Mouse (Mus musculus) stomach, embryonic 14.5 days (tissue): ENCODE results near the gene Atf4. TPM values are rescaled to one million over a fixed set of nuclear protein-coding genes. Genes with fewer than 3 reads are reported as not detected.

ENCODE experiments used
- ATAC-seq: fragments of 200-750 bp; cut with Nextera tagmentation; 2 replicates; pipeline ENCODE4 v1.8.0; 2017; ENCODE audit warnings: low read depth, moderate TSS enrichment; ENCODE audit not compliant: insufficient number of reproducible peaks, insufficient read depth, low FRiP score
- H3K27ac ChIP-seq: fragments of 300-500 bp; sonication (generic); 2 replicates; pipeline ENCODE4 v1.5.1; 2014; ENCODE audit warnings: mild to moderate bottlenecking, low read length, moderate library complexity, mixed read lengths
- H3K27me3 ChIP-seq: fragments of 300-500 bp; sonication (generic); 2 replicates; pipeline ENCODE4 v1.6.1; 2014; ENCODE audit warnings: low read length, control low read depth, mixed read lengths; ENCODE audit not compliant: control insufficient read depth, insufficient read depth
- H3K36me3 ChIP-seq: fragments of 300-500 bp; sonication (generic); 2 replicates; pipeline ENCODE4 v1.6.1; 2014; ENCODE audit warnings: mild to moderate bottlenecking, control low read depth, low read length, moderate library complexity, mixed read lengths; ENCODE audit not compliant: control insufficient read depth, insufficient read depth
- H3K4me1 ChIP-seq: fragments of 300-500 bp; sonication (generic); 2 replicates; pipeline ENCODE4 v1.6.1; 2014; ENCODE audit warnings: low read length, control low read depth, mixed read lengths; ENCODE audit not compliant: control insufficient read depth, insufficient read depth
- H3K4me2 ChIP-seq: fragments of 300-500 bp; sonication (generic); replicated peaks from 2 replicates; pipeline ENCODE4 v1.6.1; 2014; ENCODE audit warnings: low read depth, low read length, control low read depth
- H3K4me3 ChIP-seq: fragments of 300-500 bp; sonication (generic); 2 replicates; pipeline ENCODE4 v1.5.1; 2014; ENCODE audit warnings: low read depth, low read length, control low read depth
- H3K9ac ChIP-seq: fragments of 300-500 bp; sonication (generic); replicated peaks from 2 replicates; pipeline ENCODE4 v1.6.1; 2014; ENCODE audit warnings: low read depth, mild to moderate bottlenecking, control low read depth, low read length, moderate library complexity, mixed read lengths
- H3K9me3 ChIP-seq: fragments of 300-500 bp; sonication (generic); 2 replicates; pipeline ENCODE4 v1.6.1; 2016; ENCODE audit warnings: low read depth, low read length, control low read depth; ENCODE audit not compliant: control insufficient read depth
- WGBS: fragments of 180-500 bp; shearing (Covaris S2); extraction: QIAGEN DNeasy Blood & Tissue Kit; methylation state at CpG from one replicate; pipeline ENCODE4 v1.1.7; 2014; 5-methylcytosine and 5-hydroxymethylcytosine counted together
- polyA plus RNA-seq: library from polyadenylated mRNA; unstranded; fragments of >200 nt; fragmentation: Nextera tagmentation; extraction: Ambion mirVana; gene quantifications from 2 replicates; pipeline ENCODE4 v1.2.1, GENCODE M21; 2014

The Atf4 gene
- polyA plus RNA-seq, 1 experiment from 2014 or later = 114 TPM

DNA sequence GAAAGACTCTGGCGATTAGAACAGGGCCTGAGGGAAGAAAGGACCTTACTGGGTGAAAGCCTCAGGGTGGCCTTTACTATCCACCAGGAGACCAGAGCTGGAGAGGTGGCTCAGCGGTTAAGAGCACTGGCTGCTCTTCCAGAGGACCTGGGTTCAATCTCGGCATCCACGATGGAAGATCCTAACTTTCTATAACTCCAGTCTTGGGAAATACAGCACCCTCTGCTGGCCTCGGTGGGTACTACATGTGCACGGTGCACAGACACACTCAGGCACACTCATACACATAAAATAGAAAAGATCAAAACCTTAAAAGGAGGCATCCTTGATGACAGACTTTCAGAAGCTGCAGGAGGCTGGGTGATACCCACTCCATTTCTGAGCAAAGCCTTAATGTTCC, 25.7 kb downstream of the Atf4 start:
- Histone ChIP-seq H3K9ac (no peak overlapping the region), H3K4me1 (no peaks in the 10 kb centered on the region), H3K36me3 (no peaks in the 10 kb centered on the region), H3K27me3 (no peaks in the 10 kb centered on the region), H3K27ac (no peak overlapping the region), H3K4me3 (no peak overlapping the region), H3K9me3 (no peaks in the 10 kb centered on the region), H3K4me2 (no peak overlapping the region)
- WGBS = 22% methylated on average over 6 of the region's 6 CpGs
- ATAC-seq = no peak

GRCm38 (mm10) chr15:80286851-80287415, 31.9 kb downstream of the Atf4 start, which contains the start of gene Cacna1i:
Gene Cacna1i, plus strand, starts transcription at chr15:80287238.
- no peaks in the 10 kb centered on the region for H3K4me1 ChIP-seq
- no peak within 1 kb of the TSS for H3K27ac ChIP-seq
- H3K27me3 ChIP-seq = peaks cover 34% of the 10 kb centered on the region
- peak within 1 kb of the TSS; percentile 90 for H3K4me2 ChIP-seq
- ATAC-seq = no peak
- peak within 1 kb of the TSS; percentile 36 for H3K4me3 ChIP-seq
- no peak within 1 kb of the TSS for H3K9ac ChIP-seq
- H3K9me3 ChIP-seq = no peaks in the 10 kb centered on the region
- under 1% methylated on average over 50 of the region's 50 CpGs for WGBS
- H3K36me3 ChIP-seq = no peaks in the 10 kb centered on the region

DNA sequence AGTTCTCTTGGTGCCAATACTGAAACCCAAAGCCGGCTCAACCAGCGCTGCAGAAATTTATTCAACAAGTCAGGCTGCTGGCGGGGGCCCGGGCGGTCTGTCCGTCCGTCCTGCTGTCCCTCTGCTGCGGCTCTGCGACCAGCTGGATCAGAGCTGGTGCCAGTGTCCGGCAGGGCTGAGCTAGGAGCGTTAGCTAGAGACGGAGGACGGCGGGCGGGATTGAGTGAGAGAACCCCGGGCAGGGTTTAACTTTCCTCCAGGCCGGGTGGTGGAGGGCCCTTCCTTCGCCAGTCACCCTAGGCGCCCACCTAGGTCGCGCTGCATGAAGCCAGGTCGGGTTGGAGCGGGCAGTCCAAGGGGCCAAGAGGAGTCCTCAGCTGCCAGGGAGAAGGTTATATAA, 33.1 kb downstream of the Atf4 start:
- Histone ChIP-seq H3K4me3 (peak overlapping the region; percentile 36), H3K27me3 (peaks cover 34% of the 10 kb centered on the region), H3K36me3 (no peaks in the 10 kb centered on the region), H3K27ac (no peak overlapping the region), H3K9me3 (no peaks in the 10 kb centered on the region), H3K4me2 (peak overlapping the region; percentile 90), H3K9ac (no peak overlapping the region), H3K4me1 (no peaks in the 10 kb centered on the region)
- no peak for ATAC-seq
- 5% methylated on average over 23 of the region's 23 CpGs for WGBS

DNA sequence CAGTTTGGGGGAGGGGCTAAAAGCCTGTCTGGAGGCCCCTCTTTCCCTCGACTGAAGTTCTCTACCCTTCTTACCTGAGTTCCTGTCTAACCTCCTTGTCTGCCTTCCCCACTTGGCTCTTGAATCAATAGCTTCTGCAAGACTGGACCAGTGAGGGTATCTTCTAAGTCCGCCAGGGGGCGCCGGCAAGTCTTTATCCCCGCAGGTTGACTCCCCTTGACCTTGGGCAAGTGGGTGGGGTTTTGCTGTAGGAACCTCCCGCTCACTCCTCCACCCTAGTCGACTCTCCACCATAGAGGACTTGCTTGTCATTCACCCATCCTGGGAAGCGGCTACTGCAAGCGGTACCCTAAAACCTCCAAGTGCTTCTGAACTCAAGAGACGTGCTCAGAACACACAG, 34.5 kb downstream of the Atf4 start:
- H3K9me3 ChIP-seq = no peaks in the 10 kb centered on the region
- no peaks in the 10 kb centered on the region for H3K4me1 ChIP-seq
- H3K36me3 ChIP-seq = no peaks in the 10 kb centered on the region
- H3K27me3 ChIP-seq = peaks cover 34% of the 10 kb centered on the region
- 0 out of 2 replicates have a peak, but pooled peaks have one; percentile 18 for ATAC-seq
- 8% methylated on average over 10 of the region's 10 CpGs for WGBS
- no peak overlapping the region for H3K4me3 ChIP-seq
- no peak overlapping the region for H3K9ac ChIP-seq
- H3K27ac ChIP-seq = no peak overlapping the region
- no peak overlapping the region for H3K4me2 ChIP-seq

DNA sequence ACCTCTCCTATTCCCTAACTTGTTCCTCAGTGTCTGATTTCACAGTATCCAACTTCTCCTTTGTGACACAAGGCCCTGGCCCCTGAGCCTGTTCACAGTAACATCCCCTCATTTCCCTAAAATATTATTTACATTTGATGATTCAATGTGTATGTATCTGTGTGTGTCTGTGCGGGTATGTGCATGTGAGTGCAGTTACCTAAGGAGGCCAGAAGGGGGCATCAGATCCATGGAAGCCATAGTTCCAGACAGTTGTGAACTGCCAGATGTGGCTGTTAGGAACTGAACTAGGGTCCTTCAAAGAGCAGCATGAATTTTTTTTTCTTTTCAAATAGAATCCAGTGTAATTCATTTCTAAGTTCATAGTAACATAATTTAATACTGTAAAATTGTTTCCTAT, 42.2 kb downstream of the Atf4 start:
- Histone ChIP-seq H3K9ac (no peak overlapping the region), H3K9me3 (no peaks in the 10 kb centered on the region), H3K4me1 (no peaks in the 10 kb centered on the region), H3K36me3 (no peaks in the 10 kb centered on the region), H3K27ac (no peak overlapping the region), H3K27me3 (no peaks in the 10 kb centered on the region), H3K4me2 (no peak overlapping the region), H3K4me3 (no peak overlapping the region)
- no peak for ATAC-seq
- WGBS = 95% methylated on average over 1 of the region's 1 CpGs

DNA sequence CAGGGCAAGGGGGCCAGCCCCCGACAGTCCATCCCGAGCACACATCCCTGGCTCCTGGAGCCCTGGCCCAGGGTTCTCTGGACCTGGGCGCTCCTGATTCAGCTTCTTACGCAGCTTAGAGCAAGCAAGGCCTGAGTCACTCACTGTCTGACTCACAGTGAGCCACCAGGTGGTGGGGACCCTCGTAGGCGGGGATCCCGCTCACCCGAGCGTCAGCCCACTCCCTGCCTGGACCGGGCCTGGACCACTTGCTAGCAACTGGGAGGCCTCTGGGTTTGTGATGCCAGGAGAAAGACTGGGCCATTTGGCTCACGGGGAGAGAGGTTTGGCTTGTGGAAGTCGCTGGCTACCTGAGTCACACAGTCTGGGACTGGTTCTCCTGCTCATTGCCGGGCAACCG, 48.8 kb downstream of the Atf4 start:
- H3K27me3 ChIP-seq = no peaks in the 10 kb centered on the region
- no peak for ATAC-seq
- H3K4me1 ChIP-seq = no peaks in the 10 kb centered on the region
- no peak overlapping the region for H3K4me2 ChIP-seq
- H3K27ac ChIP-seq = no peak overlapping the region
- H3K36me3 ChIP-seq = no peaks in the 10 kb centered on the region
- 63% methylated on average over 14 of the region's 14 CpGs for whole genome bisulfite sequencing
- H3K9me3 ChIP-seq = no peaks in the 10 kb centered on the region
- H3K9ac ChIP-seq = no peak overlapping the region
- H3K4me3 ChIP-seq = no peak overlapping the region

- WGBS = 86% methylated on average over 12 of the region's 12 CpGs
- H3K9ac ChIP-seq = no peak overlapping the region
Observed at GRCm38 (mm10) chr15:80304188-80304587, 49.2 kb downstream of the Atf4 start.

DNA sequence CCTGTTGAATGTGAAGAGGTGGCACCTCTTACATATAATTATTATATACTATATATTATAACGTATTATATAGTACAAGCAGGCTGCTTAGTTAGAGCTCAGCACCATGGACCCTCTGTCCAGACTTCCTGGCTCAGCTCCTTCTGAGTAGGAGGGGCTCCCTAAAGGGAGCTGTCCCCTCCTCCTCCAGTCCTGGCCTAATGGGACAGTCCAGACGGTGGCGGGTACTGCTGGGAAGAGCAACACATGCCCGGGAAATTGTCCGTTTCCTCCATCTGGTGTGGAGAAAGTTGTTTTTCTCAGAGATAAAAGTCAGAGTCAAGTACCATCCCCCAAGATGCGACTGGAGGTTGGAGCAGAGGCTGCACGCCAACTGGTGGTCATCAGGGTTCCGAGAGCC, 51.2 kb downstream of the Atf4 start:
- Histone ChIP-seq H3K9me3 (no peaks in the 10 kb centered on the region), H3K36me3 (no peaks in the 10 kb centered on the region), H3K27ac (no peak overlapping the region), H3K27me3 (no peaks in the 10 kb centered on the region), H3K9ac (no peak overlapping the region), H3K4me2 (no peak overlapping the region), H3K4me3 (no peak overlapping the region), H3K4me1 (no peaks in the 10 kb centered on the region)
- WGBS = 46% methylated on average over 8 of the region's 8 CpGs
- ATAC-seq = peak; percentile 69; the same call in 1 of the 2 replicates

More at GRCm38 (mm10) chr15:80304188-80304587, 49.2 kb downstream of the Atf4 start:
- Histone ChIP-seq H3K4me2 (no peak overlapping the region), H3K27ac (no peak overlapping the region), H3K36me3 (no peaks in the 10 kb centered on the region), H3K4me3 (no peak overlapping the region), H3K4me1 (no peaks in the 10 kb centered on the region), H3K9me3 (no peaks in the 10 kb centered on the region), H3K27me3 (no peaks in the 10 kb centered on the region)
- no peak for ATAC-seq
